Mouse (Mus musculus): ENCODE results near the gene Gart. TPM values are rescaled to one million over a fixed set of nuclear protein-coding genes. Genes with fewer than 3 reads are reported as not detected.
A peak's percentile ranks its signal among the peaks of the same experiment; 100 is the strongest.
"Not testable (repeated sequence)": the region's sequence is repeated elsewhere in the genome, so short reads cannot be mapped to it uniquely, and the experiment has no call there.

The Gart gene
- total RNA-seq, 2 experiments from 2014 or later, result 48.3 to 57.9 TPM

GRCm38 (mm10) chr16:91652191-91652590, 5.4 kb upstream of the Gart start:
- no peak for DNase-seq
- intact Hi-C loops (cut with DNase I), result no loop called here

- intact Hi-C loops (cut with DNase I), result loop anchor here (5.0 kb wide), 2 partner anchors 38 to 52 kb away; partner anchors contain the start of genes Donson and Tmem50b
Observed at GRCm38 (mm10) chr16:91649781-91650180, 3.0 kb upstream of the Gart start.

GRCm38 (mm10) chr16:91649246-91649645, 2.5 kb upstream of the Gart start:
- no peak for DNase-seq
- intact Hi-C loops (cut with DNase I), result loop anchor here (5.0 kb wide), 2 partner anchors 38 to 52 kb away; partner anchors contain the start of genes Donson and Tmem50b

More at GRCm38 (mm10) chr16:91649781-91650180, 3.0 kb upstream of the Gart start:
- no peak for DNase-seq

- intact Hi-C loops (cut with DNase I), result loop anchor here (5.0 kb wide), 2 partner anchors 39 to 51 kb away; partner anchors contain the start of genes Donson and Tmem50b
- DNase-seq, result peak; percentile 68 to 74
Observed at GRCm38 (mm10) chr16:91648220-91648550, 1.4 kb upstream of the Gart start.

- peak; percentile 89 to 96 for DNase-seq
- intact Hi-C loops (cut with DNase I), result loop anchor here (5.0 kb wide), 2 partner anchors 40 to 50 kb away; partner anchors contain the start of genes Donson and Tmem50b
Observed at GRCm38 (mm10) chr16:91647461-91648219, 888 bp upstream of the Gart start, which contains the start of gene Son. Gene Son, plus strand, starts transcription at chr16:91647506.

GRCm38 (mm10) chr16:91645995-91646602, 653 bp downstream of the Gart start:
- DNase-seq, result no peak
- intact Hi-C loops (cut with DNase I), result loop anchor here (5.0 kb wide), 2 partner anchors 41 to 49 kb away; partner anchors contain the start of genes Donson and Tmem50b

GRCm38 (mm10) chr16:91645420-91645819, 1.3 kb downstream of the Gart start:
- DNase-seq, result not testable (repeated sequence)
- intact Hi-C loops (cut with DNase I), result loop anchor here (5.0 kb wide), 2 partner anchors 42 to 48 kb away; partner anchors contain the start of genes Donson and Tmem50b

- DNase-seq, result no peak
- intact Hi-C loops (cut with DNase I), result loop anchor here (5.0 kb wide), 2 partner anchors 42 to 48 kb away; partner anchors contain the start of genes Donson and Tmem50b
Observed at GRCm38 (mm10) chr16:91644901-91645300, 1.9 kb downstream of the Gart start.

GRCm38 (mm10) chr16:91640171-91640570, 6.6 kb downstream of the Gart start:
- intact Hi-C loops (cut with DNase I), result no loop called here
- DNase-seq, result no peak

GRCm38 (mm10) chr16:91639636-91640035, 7.1 kb downstream of the Gart start:
- intact Hi-C loops (cut with DNase I), result no loop called here

GRCm38 (mm10) chr16:91639161-91639560, 7.6 kb downstream of the Gart start:
- intact Hi-C loops (cut with DNase I), result no loop called here
- no peak for DNase-seq

More at GRCm38 (mm10) chr16:91639636-91640035, 7.1 kb downstream of the Gart start:
- no peak for DNase-seq

GRCm38 (mm10) chr16:91633641-91634040, 13.1 kb downstream of the Gart start:
- intact Hi-C loops (cut with DNase I), result no loop called here
- no peak for DNase-seq

- intact Hi-C loops (cut with DNase I), result no loop called here
- DNase-seq, result no peak
Observed at GRCm38 (mm10) chr16:91632940-91633339, 13.8 kb downstream of the Gart start.

GRCm38 (mm10) chr16:91632439-91632838, 14.3 kb downstream of the Gart start:
- intact Hi-C loops (cut with DNase I), result no loop called here
- DNase-seq, result no peak

- DNase-seq, result no peak
Observed at GRCm38 (mm10) chr16:91630584-91630983, 16.2 kb downstream of the Gart start.

GRCm38 (mm10) chr16:91629749-91630148, 17.0 kb downstream of the Gart start:
- intact Hi-C loops (cut with DNase I), result no loop called here
- DNase-seq, result no peak

More at GRCm38 (mm10) chr16:91630584-91630983, 16.2 kb downstream of the Gart start:
- intact Hi-C loops (cut with DNase I), result no loop called here

GRCm38 (mm10) chr16:91628673-91629072, 18.1 kb downstream of the Gart start:
- DNase-seq, result no peak
- intact Hi-C loops (cut with DNase I), result no loop called here

- DNase-seq, result no peak
- intact Hi-C loops (cut with DNase I), result no loop called here
Observed at GRCm38 (mm10) chr16:91627831-91628230, 18.9 kb downstream of the Gart start.

- intact Hi-C loops (cut with DNase I), result no loop called here
- no peak for DNase-seq
Observed at GRCm38 (mm10) chr16:91623074-91623473, 23.7 kb downstream of the Gart start.

GRCm38 (mm10) chr16:91620991-91621390, 25.8 kb downstream of the Gart start:
- intact Hi-C loops (cut with DNase I), result no loop called here
- DNase-seq, result no peak

- DNase-seq, result no peak
- intact Hi-C loops (cut with DNase I), result no loop called here
Observed at GRCm38 (mm10) chr16:91620185-91620584, 26.6 kb downstream of the Gart start.

All from gastrocnemius, postnatal 36 days (tissue).